Mouse (Mus musculus): ENCODE data around the gene Ssr2. TPM values are rescaled to one million over a fixed set of nuclear protein-coding genes. Genes with fewer than 3 reads are reported as not detected.

Ssr2 gene
- polyA plus RNA-seq, 1 experiment: 206 TPM

- WGBS: 74% methylated on average over 5 of the region's 5 CpGs
- no peak overlapping the region for H3K27ac ChIP-seq (ENCODE audit: control insufficient read depth, insufficient read depth, low read length)
- no peak for TF ChIP-seq CTCF (IDR thresholded peaks at IDR 0.05; ENCODE audit: borderline replicate concordance, control insufficient read depth, extremely low read depth, insufficient read depth, low read length, poor library complexity)
- no peak for TF ChIP-seq POLR2A (IDR thresholded peaks at IDR 0.05; ENCODE audit: control insufficient read depth, extremely low read depth, insufficient read depth, low read length, poor library complexity)
Observed at GRCm38 (mm10) chr3:88540085-88540484, 35.6 kb upstream of the Ssr2 start.

DNA sequence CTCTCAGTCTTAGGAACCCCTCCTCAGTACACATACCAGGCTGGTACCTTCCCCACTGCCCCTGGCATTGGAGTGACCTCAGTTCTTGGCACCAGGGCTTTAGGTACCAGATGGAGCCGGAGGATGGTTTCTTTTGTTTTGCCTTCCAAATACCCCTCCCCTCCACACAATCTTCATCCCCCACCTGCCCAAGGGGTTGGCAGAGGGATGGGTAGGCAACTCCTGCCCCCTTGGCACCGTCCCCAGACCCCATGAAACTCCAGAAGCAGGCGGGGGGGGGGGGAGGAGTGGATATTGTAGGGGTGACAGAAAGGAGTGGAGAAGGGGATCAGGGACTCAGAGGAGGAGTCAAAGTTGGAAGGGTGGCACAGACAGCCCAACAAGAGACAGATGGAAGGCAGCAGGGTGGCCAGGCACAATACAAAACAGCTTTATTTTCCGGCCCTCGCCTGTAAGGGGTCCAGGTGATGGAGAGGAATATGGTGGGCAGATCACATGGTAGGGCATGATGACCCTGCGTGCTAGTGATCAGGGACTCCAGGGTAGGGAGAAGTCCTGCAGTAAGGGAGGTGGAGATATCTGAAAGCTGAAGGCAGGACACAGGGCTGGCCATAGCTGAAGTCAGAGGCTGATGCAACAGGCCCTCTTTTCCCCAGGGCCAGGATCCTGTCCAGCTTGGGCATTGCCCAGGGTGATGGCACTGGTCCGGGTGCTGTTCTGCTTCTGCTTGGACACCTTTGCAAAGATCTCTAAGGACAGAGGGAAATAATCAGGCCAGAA lies 33.9 kb upstream of the Ssr2 start:
- Histone ChIP-seq H3K4me3 (ENCODE audit: control insufficient read depth, insufficient read depth, low read length) (no peak overlapping the region), H3K27me3 (ENCODE audit: control insufficient read depth, insufficient read depth, low read length) (no peaks in the 10 kb centered on the region), H3K27ac (ENCODE audit: control insufficient read depth, insufficient read depth, low read length) (no peak overlapping the region), H3K4me1 (replicated peaks; ENCODE audit: control insufficient read depth, insufficient read depth, low read length) (peaks cover 9% of the 10 kb centered on the region), H3K36me3 (ENCODE audit: control insufficient read depth, insufficient read depth, low read length) (peaks cover 5% of the 10 kb centered on the region; the same call in 1 of the 2 replicates)
- WGBS: 94% methylated on average over 7 of the region's 7 CpGs
- DNase-seq: no peak
- TF ChIP-seq POLR2A (IDR thresholded peaks at IDR 0.05; ENCODE audit: control insufficient read depth, extremely low read depth, insufficient read depth, low read length, poor library complexity) (no peak), CTCF (IDR thresholded peaks at IDR 0.05; ENCODE audit: borderline replicate concordance, control insufficient read depth, extremely low read depth, insufficient read depth, low read length, poor library complexity) (no peak)

More at GRCm38 (mm10) chr3:88540085-88540484, 35.6 kb upstream of the Ssr2 start:
- H3K36me3 ChIP-seq (ENCODE audit: control insufficient read depth, insufficient read depth, low read length): peaks cover 13% of the 10 kb centered on the region
- no peak for DNase-seq
- no peaks in the 10 kb centered on the region for H3K27me3 ChIP-seq (ENCODE audit: control insufficient read depth, insufficient read depth, low read length)
- H3K4me3 ChIP-seq (ENCODE audit: control insufficient read depth, insufficient read depth, low read length): no peak overlapping the region
- peaks cover 9% of the 10 kb centered on the region for H3K4me1 ChIP-seq (replicated peaks; ENCODE audit: control insufficient read depth, insufficient read depth, low read length)

GRCm38 (mm10) chr3:88542486-88542885 lies 33.2 kb upstream of the Ssr2 start:
- no peaks in the 10 kb centered on the region for H3K36me3 ChIP-seq (ENCODE audit: control insufficient read depth, insufficient read depth, low read length)
- H3K4me3 ChIP-seq (ENCODE audit: control insufficient read depth, insufficient read depth, low read length): no peak overlapping the region
- 96% methylated on average over 4 of the region's 4 CpGs for WGBS
- H3K4me1 ChIP-seq (replicated peaks; ENCODE audit: control insufficient read depth, insufficient read depth, low read length): peaks cover 9% of the 10 kb centered on the region
- TF ChIP-seq CTCF (IDR thresholded peaks at IDR 0.05; ENCODE audit: borderline replicate concordance, control insufficient read depth, extremely low read depth, insufficient read depth, low read length, poor library complexity) (no peak), POLR2A (IDR thresholded peaks at IDR 0.05; ENCODE audit: control insufficient read depth, extremely low read depth, insufficient read depth, low read length, poor library complexity) (no peak)
- no peak for DNase-seq
- no peak overlapping the region for H3K27ac ChIP-seq (ENCODE audit: control insufficient read depth, insufficient read depth, low read length)
- H3K27me3 ChIP-seq (ENCODE audit: control insufficient read depth, insufficient read depth, low read length): no peaks in the 10 kb centered on the region

DNA sequence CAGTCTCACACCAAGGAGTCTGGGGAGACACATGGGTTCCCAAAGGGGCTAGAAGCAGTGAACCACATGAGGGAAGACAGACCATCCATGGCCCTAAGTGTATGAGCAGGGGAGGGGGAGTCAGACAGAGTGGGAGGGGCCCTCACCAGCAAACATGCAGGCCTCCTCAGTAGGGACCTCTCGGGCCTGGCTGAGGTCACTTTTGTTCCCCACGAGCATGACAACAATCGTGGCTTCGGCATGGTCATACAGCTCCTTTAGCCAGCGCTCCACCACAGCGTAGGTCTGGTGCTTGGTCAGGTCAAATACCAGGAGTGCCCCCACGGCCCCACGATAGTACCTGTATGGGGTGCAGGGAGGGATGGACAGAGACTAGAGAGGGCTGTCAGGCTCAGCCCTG lies 32.5 kb upstream of the Ssr2 start:
- H3K36me3 ChIP-seq (ENCODE audit: control insufficient read depth, insufficient read depth, low read length): no peaks in the 10 kb centered on the region
- no peaks in the 10 kb centered on the region for H3K27me3 ChIP-seq (ENCODE audit: control insufficient read depth, insufficient read depth, low read length)
- H3K4me3 ChIP-seq (ENCODE audit: control insufficient read depth, insufficient read depth, low read length): no peak overlapping the region
- no peak for DNase-seq
- 94% methylated on average over 8 of the region's 8 CpGs for WGBS
- H3K27ac ChIP-seq (ENCODE audit: control insufficient read depth, insufficient read depth, low read length): no peak overlapping the region
- peaks cover 9% of the 10 kb centered on the region for H3K4me1 ChIP-seq (replicated peaks; ENCODE audit: control insufficient read depth, insufficient read depth, low read length)
- TF ChIP-seq CTCF (IDR thresholded peaks at IDR 0.05; ENCODE audit: borderline replicate concordance, control insufficient read depth, extremely low read depth, insufficient read depth, low read length, poor library complexity) (no peak), POLR2A (IDR thresholded peaks at IDR 0.05; ENCODE audit: control insufficient read depth, extremely low read depth, insufficient read depth, low read length, poor library complexity) (no peak)

DNA sequence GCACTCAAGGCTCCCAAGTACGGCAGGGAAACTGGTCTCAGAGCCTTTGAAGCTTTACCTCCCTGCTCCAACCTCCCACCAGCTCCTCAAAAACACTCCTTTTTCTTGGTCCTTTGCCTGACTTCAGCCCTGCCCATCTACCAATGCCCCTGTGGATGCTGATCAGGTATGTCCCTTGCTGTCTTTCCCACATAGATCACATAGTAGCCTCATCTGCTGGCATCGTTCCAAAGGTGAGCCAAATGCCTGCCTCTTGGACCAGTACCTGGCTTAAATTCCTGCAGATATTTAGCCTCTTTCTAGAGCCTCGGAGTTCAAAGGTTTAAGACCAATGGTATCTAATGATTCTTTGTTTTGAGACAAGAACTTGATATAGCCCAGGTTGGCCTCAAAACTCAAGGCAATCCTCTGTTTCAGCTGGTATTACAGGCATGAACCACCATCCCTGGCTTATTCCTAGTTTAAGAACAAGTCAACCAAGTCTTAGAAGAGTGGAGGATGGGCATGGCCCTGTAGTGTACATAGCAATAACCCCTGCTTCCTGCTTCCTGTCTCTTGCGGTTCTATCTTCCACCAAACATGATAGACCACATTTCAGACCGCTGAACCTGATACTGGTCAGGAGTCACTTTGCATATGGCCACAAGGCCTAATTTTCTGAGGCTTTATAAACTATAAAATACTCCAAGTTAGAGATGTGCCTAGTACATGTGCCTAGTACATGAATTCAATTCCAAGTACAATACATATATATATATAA lies 31.8 kb upstream of the Ssr2 start:
- Histone ChIP-seq H3K36me3 (ENCODE audit: control insufficient read depth, insufficient read depth, low read length) (no peaks in the 10 kb centered on the region), H3K27ac (ENCODE audit: control insufficient read depth, insufficient read depth, low read length) (no peak overlapping the region), H3K4me3 (ENCODE audit: control insufficient read depth, insufficient read depth, low read length) (no peak overlapping the region), H3K27me3 (ENCODE audit: control insufficient read depth, insufficient read depth, low read length) (no peaks in the 10 kb centered on the region), H3K4me1 (replicated peaks; ENCODE audit: control insufficient read depth, insufficient read depth, low read length) (peaks cover 9% of the 10 kb centered on the region)
- WGBS: 55% methylated on average over 5 of the region's 5 CpGs
- TF ChIP-seq CTCF (IDR thresholded peaks at IDR 0.05; ENCODE audit: borderline replicate concordance, control insufficient read depth, extremely low read depth, insufficient read depth, low read length, poor library complexity): no peak
- TF ChIP-seq POLR2A (IDR thresholded peaks at IDR 0.05; ENCODE audit: control insufficient read depth, extremely low read depth, insufficient read depth, low read length, poor library complexity): no peak
- no peak for DNase-seq

- WGBS: 84% methylated on average over 5 of the region's 5 CpGs
- Histone ChIP-seq H3K4me3 (ENCODE audit: control insufficient read depth, insufficient read depth, low read length) (no peak overlapping the region), H3K4me1 (replicated peaks; ENCODE audit: control insufficient read depth, insufficient read depth, low read length) (peaks cover 9% of the 10 kb centered on the region), H3K36me3 (ENCODE audit: control insufficient read depth, insufficient read depth, low read length) (no peaks in the 10 kb centered on the region), H3K27ac (ENCODE audit: control insufficient read depth, insufficient read depth, low read length) (no peak overlapping the region), H3K27me3 (ENCODE audit: control insufficient read depth, insufficient read depth, low read length) (no peaks in the 10 kb centered on the region)
- no peak for DNase-seq
- no peak for TF ChIP-seq CTCF (IDR thresholded peaks at IDR 0.05; ENCODE audit: borderline replicate concordance, control insufficient read depth, extremely low read depth, insufficient read depth, low read length, poor library complexity)
- TF ChIP-seq POLR2A (IDR thresholded peaks at IDR 0.05; ENCODE audit: control insufficient read depth, extremely low read depth, insufficient read depth, low read length, poor library complexity): no peak
Observed at GRCm38 (mm10) chr3:88544514-88544913, 31.2 kb upstream of the Ssr2 start.

All from thymus, adult 2 months (tissue).